Mouse (Mus musculus) brain, embryonic 18.5 days (tissue): Measurements from ENCODE around the gene Mmp12.
"Not testable (repeated sequence)": the region's sequence is repeated elsewhere in the genome, so short reads cannot be mapped to it uniquely, and the experiment has no call there.

ENCODE experiments used
- DNase-seq: peaks from one replicate; pipeline ENCODE4 v3.0.0-alpha.2; 2012; ENCODE audit warnings: low read depth, low spot score

Gene Mmp12

GRCm38 (mm10) chr9:7344107-7344506 lies at the start of gene Mmp12:
Gene Mmp12, plus strand, starts transcription at chr9:7344381.
- no peak for DNase-seq

DNA sequence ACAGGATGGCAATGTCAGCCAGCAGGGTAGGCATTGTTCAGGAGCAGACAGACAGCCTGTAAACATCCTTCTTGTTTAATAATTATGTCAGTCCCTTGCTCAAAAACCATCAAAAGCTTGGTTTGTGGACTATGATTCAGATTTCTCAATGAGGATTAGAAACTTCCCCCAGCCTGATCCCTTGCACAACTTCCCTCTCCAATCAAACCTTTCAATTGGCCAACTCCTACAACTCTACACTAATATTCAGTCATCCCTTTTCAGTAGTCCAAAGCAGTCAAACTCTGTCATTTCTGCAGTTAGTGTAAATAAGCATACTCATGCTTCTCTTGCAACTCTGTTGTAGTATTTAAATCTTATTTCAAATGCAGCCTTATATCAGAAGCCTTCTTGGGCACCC lies 12.3 kb upstream of the Mmp12 start:
- no peak for DNase-seq

- no peak for DNase-seq
Observed at GRCm38 (mm10) chr9:7335766-7336680, 8.2 kb upstream of the Mmp12 start.

- no peak for DNase-seq
Observed at GRCm38 (mm10) chr9:7336740-7337483, 7.3 kb upstream of the Mmp12 start.

GRCm38 (mm10) chr9:7345513-7345912 lies 1.3 kb downstream of the Mmp12 start:
- no peak for DNase-seq

DNA sequence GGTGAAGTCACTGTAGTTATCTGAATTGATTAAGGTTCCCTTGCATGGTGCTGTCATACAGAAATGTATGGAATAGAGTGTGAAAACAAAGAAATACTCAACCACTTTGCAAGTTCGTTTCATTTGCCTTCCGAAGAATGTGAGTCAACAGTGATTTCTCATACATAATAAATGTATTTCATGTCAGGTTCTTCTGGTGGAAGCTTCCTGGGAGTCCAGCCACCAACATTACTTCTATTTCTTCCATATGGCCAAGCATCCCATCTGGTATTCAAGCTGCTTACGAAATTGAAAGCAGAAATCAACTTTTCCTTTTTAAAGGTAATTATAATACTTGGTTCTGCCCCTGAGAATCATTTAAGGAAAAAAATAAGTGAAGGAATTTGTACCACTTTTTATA lies 10.4 kb downstream of the Mmp12 start:
- no peak for DNase-seq

DNA sequence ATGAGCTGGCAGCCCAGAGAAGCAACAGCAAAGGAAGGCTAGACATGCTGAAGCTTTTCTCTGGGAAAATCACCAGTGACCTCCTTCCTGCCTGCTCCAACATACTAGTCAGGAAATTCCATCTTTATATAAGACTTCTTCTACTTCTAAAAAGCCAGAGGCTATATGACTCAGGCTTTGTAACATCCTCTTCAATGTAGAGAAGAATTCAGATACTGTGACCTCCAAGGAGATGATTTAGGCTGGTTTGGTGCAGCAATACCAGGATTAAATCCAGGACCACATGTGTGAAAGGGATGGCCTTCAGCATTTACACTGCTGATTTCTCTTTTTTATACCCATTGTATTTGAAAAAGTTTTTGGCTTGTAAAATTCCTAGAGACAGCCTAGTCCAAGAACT lies 43.8 kb downstream of the Mmp12 start, which contains the start of gene Mmp1b:
TSS of gene Mmp1b (minus strand) at position 101 of the 400 bp plus-strand sequence.
- no peak for DNase-seq

DNA sequence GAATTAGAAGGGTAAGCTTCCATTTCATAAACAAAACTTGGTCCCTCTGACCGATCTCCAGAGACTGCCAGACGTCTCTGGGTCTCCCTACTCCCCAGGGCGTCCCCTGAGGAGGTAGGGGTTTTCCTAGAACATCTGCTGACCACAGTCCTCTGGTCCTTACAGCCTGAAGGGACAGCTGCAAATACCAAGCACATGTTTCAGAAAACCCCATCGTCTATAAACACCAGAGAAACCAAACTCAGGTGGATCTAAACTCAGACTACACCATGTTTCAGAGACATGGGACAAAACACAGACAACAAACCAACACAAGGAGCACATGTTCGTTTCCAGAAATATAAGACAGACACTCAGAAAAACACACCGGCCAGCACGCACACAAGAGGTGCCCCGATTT lies 52.4 kb downstream of the Mmp12 start:
- not testable (repeated sequence) for DNase-seq
